Mouse (Mus musculus): ENCODE results near the gene Stac2.
A peak's percentile ranks its signal among the peaks of the same experiment; 100 is the strongest.

Stac2 gene

DNA sequence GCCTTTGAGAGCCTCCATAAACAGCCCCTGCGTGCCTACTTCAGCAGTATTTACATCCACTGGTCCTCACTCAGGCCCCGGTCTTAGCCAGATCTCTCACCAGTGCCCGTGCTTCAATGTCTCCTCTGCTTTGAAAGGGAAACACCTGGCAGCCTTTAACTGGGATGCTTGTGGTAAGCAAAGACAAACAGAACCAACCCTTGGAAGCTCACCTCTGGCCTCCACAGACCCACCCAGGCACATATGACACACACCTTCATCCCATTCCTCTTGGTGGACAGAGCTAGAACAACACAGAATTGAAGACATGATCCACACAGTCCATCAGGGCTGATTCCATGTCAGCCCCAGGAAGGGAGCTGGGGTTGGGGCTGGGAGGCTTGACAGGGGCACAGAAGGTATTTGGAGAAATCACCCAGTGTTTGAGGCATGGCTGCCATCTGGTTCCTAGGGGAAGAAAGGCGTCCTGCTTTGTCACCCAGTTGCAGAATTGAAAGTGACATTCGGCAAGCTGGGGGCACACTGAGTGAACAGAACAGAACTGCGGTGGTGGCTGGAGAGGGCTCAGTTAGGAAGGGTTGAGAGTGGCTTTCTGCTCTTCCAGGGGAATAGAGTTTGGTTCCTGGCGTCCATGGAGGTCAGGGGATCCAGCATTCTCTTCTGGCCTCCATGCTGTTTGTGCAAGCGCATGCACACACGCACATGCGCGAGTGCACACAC, 55.0 kb downstream of the Stac2 start:
- no peak for ATAC-seq (ENCODE audit: low TSS enrichment)

- no peak for ATAC-seq (ENCODE audit: low TSS enrichment)
These were observed 55.8 kb downstream of the Stac2 start for GRCm38 (mm10) chr11:97997387-97997960.

DNA sequence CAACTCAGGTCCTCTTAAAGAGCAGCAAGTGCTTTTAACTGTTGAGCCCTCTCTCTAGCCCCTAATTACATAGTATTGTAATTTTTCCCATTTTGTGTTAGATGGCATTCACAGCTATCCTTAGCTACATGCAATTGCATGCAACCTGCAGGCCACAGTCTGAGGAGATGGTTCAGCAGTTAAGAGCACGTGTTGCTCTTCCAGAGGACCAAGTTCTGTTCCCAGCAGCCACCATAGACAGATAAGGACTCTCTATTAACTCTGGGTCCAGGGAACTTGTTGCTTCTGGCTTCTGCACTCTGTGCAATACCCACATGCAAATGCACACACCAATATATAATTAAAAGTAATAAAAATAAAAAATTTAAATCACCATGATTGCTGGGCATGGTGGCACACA, 56.6 kb downstream of the Stac2 start:
- ATAC-seq (ENCODE audit: low TSS enrichment) = no peak

DNA sequence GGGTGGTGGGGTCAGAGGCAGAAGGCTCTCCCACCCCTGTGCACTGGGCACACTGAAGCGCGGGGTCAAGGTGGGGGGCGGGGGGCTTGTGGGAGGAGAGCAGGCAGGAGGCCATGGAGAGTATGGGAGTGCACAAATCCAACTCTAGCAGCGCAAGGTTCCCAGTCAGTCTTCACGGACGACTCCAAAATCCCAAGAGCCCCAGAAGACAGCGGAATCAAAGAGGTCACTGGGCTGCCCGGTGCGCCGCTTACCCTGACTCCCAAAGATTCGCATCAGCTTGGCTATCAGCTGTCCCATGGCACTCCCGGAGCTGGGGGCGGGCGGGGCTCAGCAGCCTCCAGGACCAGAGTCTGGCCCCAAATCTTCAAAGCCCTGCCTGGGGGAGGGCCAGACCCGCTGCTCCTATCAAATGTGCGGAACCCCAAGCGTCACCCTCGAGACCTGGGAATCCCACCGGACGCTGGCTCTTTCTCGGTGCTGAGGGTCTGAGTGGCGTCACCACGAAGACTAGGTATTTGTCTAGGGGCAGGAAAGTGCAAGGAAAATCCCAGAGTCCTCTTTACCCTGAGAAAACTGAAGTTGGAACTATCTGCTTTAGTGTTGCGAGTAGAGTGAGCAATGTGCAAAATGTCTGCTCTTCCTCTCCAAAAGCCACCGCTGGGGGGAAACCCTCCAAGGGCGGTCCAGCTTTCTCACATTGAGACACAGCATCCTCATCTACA, 57.5 kb downstream of the Stac2 start, which contains the start of gene Arl5c:
Arl5c (minus strand) TSS at position 618 of the 725 bp plus-strand sequence.
- no peak for ATAC-seq (ENCODE audit: low TSS enrichment)

- ATAC-seq (ENCODE audit: low TSS enrichment) = peak; percentile 41; the same call in 1 of the 2 replicates
These were observed 58.6 kb downstream of the Stac2 start for GRCm38 (mm10) chr11:97994539-97995100.

DNA sequence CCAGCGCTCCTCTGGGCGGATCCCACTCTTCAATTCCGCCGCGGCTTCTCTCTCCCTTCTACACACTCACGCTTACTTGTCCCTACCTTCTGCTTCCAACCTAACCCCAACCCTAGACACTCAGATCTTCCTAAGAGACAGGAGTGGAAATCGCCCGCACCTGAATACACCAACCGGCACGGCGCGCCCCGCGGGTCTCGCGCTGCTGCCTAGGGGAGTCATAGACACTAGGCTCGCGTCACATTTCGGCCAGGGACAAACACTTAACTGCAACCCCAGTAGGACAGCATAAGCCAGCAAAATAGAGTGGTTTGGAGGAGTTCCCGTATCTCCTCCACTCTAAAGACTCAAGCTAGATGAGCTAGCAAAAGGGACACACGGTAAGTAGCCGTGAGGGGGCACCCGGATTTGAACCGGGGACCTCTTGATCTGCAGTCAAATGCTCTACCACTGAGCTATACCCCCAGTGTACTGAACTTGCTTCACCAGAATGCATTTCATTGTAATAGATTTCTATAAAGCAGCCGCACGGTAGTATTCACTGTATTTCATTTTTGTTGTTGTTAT, 64.6 kb downstream of the Stac2 start:
- ATAC-seq (ENCODE audit: low TSS enrichment) = peak; percentile 53

DNA sequence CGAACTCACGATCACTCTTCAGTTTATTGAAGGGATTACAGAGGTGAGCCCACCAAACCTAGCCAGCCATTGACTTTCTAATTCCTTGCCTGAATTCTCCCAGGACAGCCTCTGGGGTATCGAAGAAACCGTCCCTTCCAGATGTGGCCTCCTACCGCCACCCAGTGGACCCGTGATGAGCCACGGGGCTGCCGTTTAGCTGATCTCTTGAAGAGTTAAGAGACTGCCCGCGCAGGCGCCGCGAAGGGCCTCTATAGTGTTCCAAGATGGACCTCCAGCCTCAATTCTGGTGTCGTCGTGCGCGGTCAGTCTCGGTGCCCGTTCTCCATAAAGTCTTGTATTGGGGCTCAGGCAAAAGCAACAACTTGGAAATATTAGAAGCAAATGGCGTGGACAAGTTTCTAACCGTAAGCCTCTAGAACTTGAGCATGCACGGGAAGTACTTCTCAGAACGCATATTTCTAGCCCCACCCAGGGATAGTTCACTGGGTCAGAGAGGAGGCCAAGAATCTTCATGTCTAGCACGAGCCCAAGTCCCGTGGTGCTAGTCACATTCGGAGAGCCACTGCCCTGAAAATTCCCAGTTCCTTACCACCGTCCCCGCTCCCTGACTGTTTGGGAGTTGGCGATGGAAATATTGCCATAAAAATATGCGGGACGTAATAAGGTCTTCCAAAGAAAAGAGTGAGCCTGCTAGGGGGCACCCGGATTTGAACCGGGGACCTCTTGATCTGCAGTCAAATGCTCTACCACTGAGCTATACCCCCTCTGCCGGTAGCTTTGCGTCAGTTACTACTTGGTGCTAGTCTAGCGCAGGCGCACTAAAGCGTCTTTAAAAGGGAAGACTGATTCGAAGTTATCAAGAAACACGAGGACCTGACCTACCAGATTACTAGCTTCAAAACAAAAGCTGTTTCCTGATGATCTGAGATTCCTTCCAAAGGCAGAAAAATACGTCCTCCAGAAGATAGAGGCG, 65.4 kb downstream of the Stac2 start:
- ATAC-seq (ENCODE audit: low TSS enrichment) = peak; percentile 58

GRCm38 (mm10) chr11:97986738-97987465, 66.4 kb downstream of the Stac2 start:
- ATAC-seq (ENCODE audit: low TSS enrichment) = no peak
